Comparison of ENCODE assay signal across 27 mouse cellular contexts in genomic region chr9:61263335-61263734, GRCm38 (mm10).
"Had no signal": no experiment of that assay in that cellular context is flagged by ENCODE, and none has a peak within 500 bp of the region (broad histone marks: within the 10 kb centered on the region; RNA-seq: fewer than 3 reads in every experiment).

No protein-coding gene starts in this region.

- DNase-seq: cerebellum, adult 2 months; cerebellum, adult 8-10 months; cerebellum, adult 9-10 months; cerebellum, adult 9-11 months; cerebellum, postnatal 14 days; cerebellum, postnatal 25 days; cerebellum, postnatal 36 days; embryo, embryonic 11 days; gastrocnemius, adult 2 months; gastrocnemius, postnatal 10 days; gastrocnemius, postnatal 14 days; gastrocnemius, postnatal 25 days; gastrocnemius, postnatal 36 days; heart, adult 11 months; heart, adult 18-20 months; heart, adult 2 months had no signal

- H3K9ac ChIP-seq: embryonic facial prominence, embryonic 12.5 days; embryonic facial prominence, embryonic 13.5 days; embryonic facial prominence, embryonic 15.5 days; forebrain, embryonic 15.5 days; heart, embryonic 12.5 days; heart, embryonic 13.5 days had no signal

- H3K4me2 ChIP-seq: embryonic facial prominence, embryonic 12.5 days; embryonic facial prominence, embryonic 13.5 days; embryonic facial prominence, embryonic 15.5 days; forebrain, embryonic 15.5 days; heart, embryonic 11.5 days; heart, embryonic 12.5 days; heart, embryonic 13.5 days had no signal

- H3K36me3 ChIP-seq: embryonic facial prominence, embryonic 12.5 days; embryonic facial prominence, embryonic 13.5 days; embryonic facial prominence, embryonic 15.5 days; forebrain, embryonic 10.5 days; forebrain, embryonic 15.5 days; heart, embryonic 10.5 days; heart, embryonic 12.5 days; heart, embryonic 13.5 days had no signal

- H3K4me3 ChIP-seq: embryonic facial prominence, embryonic 12.5 days; embryonic facial prominence, embryonic 13.5 days; embryonic facial prominence, embryonic 15.5 days; erythroblast, embryonic 14.5 days; forebrain, embryonic 10.5 days; forebrain, embryonic 15.5 days; gastrocnemius, adult 2 months; heart, adult 2 months; heart, embryonic 10.5 days; heart, embryonic 12.5 days; heart, embryonic 13.5 days had no signal

- H3K9me3 ChIP-seq: embryonic facial prominence, embryonic 13.5 days; embryonic facial prominence, embryonic 15.5 days; forebrain, embryonic 15.5 days had no signal

- H3K27me3 ChIP-seq: embryonic facial prominence, embryonic 12.5 days; forebrain, embryonic 15.5 days had no signal

- ATAC-seq: forebrain, embryonic 15.5 days; forebrain, embryonic 16.5 days had no signal

- H3K27ac ChIP-seq: embryonic facial prominence, embryonic 12.5 days; embryonic facial prominence, embryonic 13.5 days; embryonic facial prominence, embryonic 15.5 days; forebrain, embryonic 10.5 days; forebrain, embryonic 15.5 days; gastrocnemius, adult 2 months; heart, adult 2 months; heart, embryonic 10.5 days; heart, embryonic 13.5 days had no signal
